Mouse (Mus musculus): ENCODE data around the gene Mesd. TPM values are rescaled to one million over a fixed set of nuclear protein-coding genes. Genes with fewer than 3 reads are reported as not detected.

Mesd gene
- polyA plus RNA-seq, 1 experiment = 32.0 TPM

DNA sequence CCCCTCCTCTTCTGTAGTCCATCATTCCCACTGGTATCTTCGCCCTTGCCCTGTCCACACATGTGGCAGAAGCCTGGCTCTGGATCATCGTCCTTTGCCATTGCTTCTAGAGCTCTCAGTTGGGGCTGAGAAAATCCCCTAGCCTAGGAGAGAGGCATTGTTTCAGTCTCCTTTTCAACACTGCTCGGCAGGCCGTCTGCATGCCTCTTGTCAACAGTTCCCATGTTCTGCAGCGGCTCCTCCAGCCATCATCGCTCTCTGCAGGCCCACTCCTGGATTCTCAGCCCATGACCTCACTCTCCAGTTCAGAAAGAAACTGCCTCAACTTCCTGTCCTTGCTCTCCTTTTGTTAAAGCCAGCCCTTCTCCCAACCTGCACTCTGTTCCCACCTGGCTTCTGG is 65.4 kb downstream of the Mesd start:
- Histone ChIP-seq H3K4me1 (ENCODE audit: control insufficient read depth, insufficient read depth, low read length) (no peaks in the 10 kb centered on the region; the same call in 1 of the 2 replicates), H3K27ac (ENCODE audit: control insufficient read depth, insufficient read depth, low read depth, low read length, poor library complexity) (no peak overlapping the region), H3K4me3 (replicated peaks; ENCODE audit: control insufficient read depth, low read depth, low read length) (no peak overlapping the region)
- TF ChIP-seq POLR2A (IDR thresholded peaks at IDR 0.05; ENCODE audit: borderline replicate concordance, control insufficient read depth, low read depth, low read length) = no peak
- no peak for TF ChIP-seq CTCF (IDR thresholded peaks at IDR 0.05; ENCODE audit: control insufficient read depth, insufficient read depth, low read length)
- 73% methylated on average over 6 of the region's 6 CpGs for WGBS

Other genes with a start within 250 kb of the Mesd start
- 19.0 and 43.4 TPM in 2 replicates for gene Il16, start 138.7 kb upstream of the Mesd start, polyA plus RNA-seq (2011; ENCODE audit: insufficient read depth, insufficient read length, low replicate concordance, missing spikeins)
- gene Cfap161, start 89.6 kb upstream of the Mesd start, polyA plus RNA-seq (2011; ENCODE audit: insufficient read depth, insufficient read length, low replicate concordance, missing spikeins) = not detected in 2 replicates
- gene Tlnrd1, start 161 bp upstream of the Mesd start, polyA plus RNA-seq (2011; ENCODE audit: insufficient read depth, insufficient read length, low replicate concordance, missing spikeins) = 10.5 and 11.5 TPM in 2 replicates
- gene Cemip, start 202.0 kb downstream of the Mesd start, polyA plus RNA-seq (2011; ENCODE audit: insufficient read depth, insufficient read length, low replicate concordance, missing spikeins) = 1.2 TPM in 1 of 2 replicates, not detected in the other